Mouse (Mus musculus) myocyte (in vitro differentiated cells): ENCODE data around the gene Bst2. TPM values are rescaled to one million over a fixed set of nuclear protein-coding genes. Genes with fewer than 3 reads are reported as not detected.

ENCODE experiments used
- H3K27me3 ChIP-seq: one replicate; pipeline ENCODE4 v1.6.1; 2011; ENCODE audit not compliant: control insufficient read depth, insufficient read depth, insufficient read length
- H3K36me3 ChIP-seq: one replicate; pipeline ENCODE4 v1.6.1; 2011; ENCODE audit not compliant: control insufficient read depth, insufficient read depth
- H3K4me2 ChIP-seq: one replicate; pipeline ENCODE4 v1.6.1; 2011; ENCODE audit warnings: low read depth, control low read depth
- H3K4me3 ChIP-seq: one replicate; pipeline ENCODE4 v1.5.1; 2011; ENCODE audit warnings: mild to moderate bottlenecking, control low read depth, moderate library complexity
- H3K79me2 ChIP-seq: one replicate; pipeline ENCODE4 v1.6.1; 2011; ENCODE audit not compliant: control insufficient read depth, insufficient read depth
- H3ac ChIP-seq: one replicate; pipeline ENCODE4 v1.6.1; 2011; ENCODE audit not compliant: control insufficient read depth, insufficient read length
- CEBPB ChIP-seq: IDR thresholded peaks from 2 replicates; pipeline ENCODE4 v1.6.1; 2011; ENCODE audit warnings: mild to moderate bottlenecking, moderate library complexity; ENCODE audit not compliant: poor library complexity, insufficient read depth, severe bottlenecking
- E2F4 ChIP-seq: IDR thresholded peaks from one replicate; pipeline ENCODE4 v1.6.1; 2011; ENCODE audit warnings: mild to moderate bottlenecking, control low read depth, moderate library complexity; ENCODE audit not compliant: insufficient read depth
- MAX ChIP-seq: IDR thresholded peaks from one replicate; pipeline ENCODE4 v1.6.1; 2011; ENCODE audit warnings: low read depth, mild to moderate bottlenecking, control low read depth
- MYOD1 ChIP-seq, 3 experiments: IDR thresholded peaks; one replicate each; pipeline ENCODE4 v1.6.1; 2011; ENCODE audit warnings: control low read depth in 2 of 3, low read depth in 2 of 3, mild to moderate bottlenecking in 2 of 3, moderate library complexity in 1 of 3; ENCODE audit not compliant: insufficient read length in 2 of 3, control insufficient read depth in 1 of 3
- MYOG ChIP-seq, 3 experiments: IDR thresholded peaks; one replicate each; pipeline ENCODE4 v1.6.1; 2011; ENCODE audit warnings: control low read depth in 2 of 3, low read depth in 2 of 3, mild to moderate bottlenecking in 2 of 3; ENCODE audit not compliant: insufficient read length in 2 of 3, control insufficient read depth in 1 of 3, insufficient read depth in 1 of 3
- POLR2A ChIP-seq: IDR thresholded peaks from one replicate; pipeline ENCODE4 v1.6.1; 2011; ENCODE audit warnings: low read depth, mild to moderate bottlenecking, control low read depth, moderate library complexity; ENCODE audit not compliant: insufficient read length
- POLR2AphosphoS2 ChIP-seq: IDR thresholded peaks from one replicate; pipeline ENCODE4 v1.6.1; 2011; ENCODE audit warnings: low read depth, control low read depth; ENCODE audit not compliant: insufficient read length
- SRF ChIP-seq: IDR thresholded peaks from one replicate; pipeline ENCODE4 v1.6.1; 2011; ENCODE audit warnings: low read depth; ENCODE audit not compliant: control insufficient read depth, insufficient read length
- TCF12 ChIP-seq: IDR thresholded peaks from one replicate; pipeline ENCODE4 v1.6.1; 2011; ENCODE audit warnings: mild to moderate bottlenecking, control low read depth; ENCODE audit not compliant: poor library complexity, insufficient read depth, severe bottlenecking
- TCF3 ChIP-seq: IDR thresholded peaks from one replicate; pipeline ENCODE4 v1.6.1; 2011; ENCODE audit warnings: low read depth, control low read depth; ENCODE audit not compliant: insufficient read length
- USF1 ChIP-seq: IDR thresholded peaks from one replicate; pipeline ENCODE4 v1.6.1; 2011; ENCODE audit warnings: low read depth, mild to moderate bottlenecking, control low read depth, moderate library complexity
- polyA plus RNA-seq: library from polyadenylated mRNA; unstranded; fragments of >200 nt; fragmentation: generic; extraction: Trizol; gene quantifications from one replicate; pipeline ENCODE4 v1.2.1, GENCODE M21; 2012; ENCODE audit warnings: missing spikeins

Gene Bst2
- polyA plus RNA-seq, 1 experiment, result 33.9 TPM

DNA sequence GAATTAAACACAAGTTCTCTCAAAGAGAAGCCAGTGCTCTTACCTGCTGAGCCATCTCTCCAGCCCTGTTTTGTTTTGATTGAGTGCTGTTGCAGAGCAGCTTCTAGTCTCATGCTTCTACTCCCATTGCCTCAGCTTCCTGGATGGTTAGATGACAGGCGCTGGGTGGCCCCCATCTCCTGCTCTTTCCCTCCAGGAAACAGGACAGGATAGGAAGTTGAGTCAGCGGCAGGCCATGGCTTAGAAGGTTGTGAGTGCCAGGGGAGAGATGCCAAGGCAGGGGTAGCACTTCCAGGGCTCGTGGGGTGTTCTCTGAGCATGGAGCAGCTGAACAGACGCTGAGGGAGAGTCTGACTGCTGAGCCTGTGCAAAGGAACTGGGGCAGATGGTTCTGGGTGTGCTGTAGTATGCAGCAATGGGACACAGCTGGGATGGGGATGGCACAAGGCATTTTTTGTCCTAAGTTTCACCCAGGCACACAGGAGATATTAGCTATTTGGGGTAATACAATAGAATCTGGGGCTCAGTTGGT, 40.7 kb upstream of the Bst2 start:
- no peaks in the 10 kb centered on the region for H3K27me3 ChIP-seq
- no peak overlapping the region for H3K4me2 ChIP-seq
- H3K36me3 ChIP-seq, result no peaks in the 10 kb centered on the region
- no peak for TF ChIP-seq SRF
- no peak for TF ChIP-seq POLR2AphosphoS2
- no peak for TF ChIP-seq USF1
- TF ChIP-seq TCF12, result no peak
- TF ChIP-seq TCF3, result no peak
- no peak for TF ChIP-seq MYOG (IDR thresholded peaks at IDR 0.05; ENCODE audit: control insufficient read depth in 1 of 3, insufficient read depth in 1 of 3, insufficient read length in 2 of 3, low read depth in 2 of 3)
- TF ChIP-seq MAX, result no peak
- no peak for TF ChIP-seq CEBPB
- no peaks in the 10 kb centered on the region for H3K79me2 ChIP-seq
- H3K4me3 ChIP-seq, result no peak overlapping the region
- no peak overlapping the region for H3ac ChIP-seq

DNA sequence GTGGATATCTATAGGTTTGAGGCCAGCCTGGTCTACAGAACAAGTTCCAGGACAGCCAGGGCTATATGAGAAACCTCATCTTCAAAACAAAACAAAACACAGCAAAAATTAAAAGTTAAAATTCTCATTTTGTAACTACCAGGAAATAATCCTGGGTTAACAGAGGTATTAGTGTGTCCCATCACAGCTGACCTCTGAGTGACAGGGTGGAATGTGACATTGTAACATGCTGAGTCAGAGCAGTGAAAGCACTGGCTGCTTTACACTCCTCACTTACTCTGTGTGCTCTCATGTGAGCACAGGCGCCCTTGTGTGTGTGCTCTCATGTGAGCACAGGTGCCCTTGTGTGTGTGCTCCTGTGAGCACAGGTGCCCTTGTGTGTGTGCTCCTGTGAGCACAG, 37.8 kb upstream of the Bst2 start:
- TF ChIP-seq POLR2A (no peak), MYOD1 (IDR thresholded peaks at IDR 0.05; ENCODE audit: control insufficient read depth in 1 of 3, insufficient read length in 2 of 3, low read depth in 2 of 3) (peak in 1 of 3 experiments; percentile 48), E2F4 (no peak)

DNA sequence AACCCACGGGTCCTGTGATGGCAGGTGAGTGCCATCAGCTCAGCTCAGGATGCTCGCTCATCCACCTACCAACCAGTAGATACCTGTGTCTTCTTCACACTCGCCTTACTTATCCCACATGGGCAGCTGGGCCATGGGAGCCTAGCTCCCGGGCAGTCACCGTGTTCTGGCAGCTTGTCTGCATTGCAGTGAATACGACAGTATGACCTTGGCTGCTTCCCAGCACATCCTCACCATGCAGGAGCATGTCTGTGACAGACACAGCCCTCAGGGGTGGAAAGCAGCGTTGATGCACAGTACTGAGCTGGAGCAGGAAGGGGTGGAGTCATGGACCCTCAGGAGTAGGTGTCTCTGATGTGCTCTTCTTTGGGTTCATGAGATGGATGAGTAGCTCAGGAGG, 37.2 kb upstream of the Bst2 start:
- no peak overlapping the region for H3ac ChIP-seq
- H3K27me3 ChIP-seq, result no peaks in the 10 kb centered on the region
- H3K4me2 ChIP-seq, result no peak overlapping the region
- no peaks in the 10 kb centered on the region for H3K79me2 ChIP-seq
- no peak overlapping the region for H3K4me3 ChIP-seq
- H3K36me3 ChIP-seq, result no peaks in the 10 kb centered on the region
- TF ChIP-seq CEBPB (no peak), SRF (no peak), USF1 (no peak), MAX (no peak), POLR2A (no peak), TCF3 (no peak), MYOG (IDR thresholded peaks at IDR 0.05; ENCODE audit: control insufficient read depth in 1 of 3, insufficient read depth in 1 of 3, insufficient read length in 2 of 3, low read depth in 2 of 3) (no peak), POLR2AphosphoS2 (no peak)

More for the DNA sequence above, 37.8 kb upstream of the Bst2 start:
- Histone ChIP-seq H3K79me2 (no peaks in the 10 kb centered on the region), H3K4me3 (no peak overlapping the region), H3K4me2 (no peak overlapping the region), H3K36me3 (no peaks in the 10 kb centered on the region), H3ac (no peak overlapping the region), H3K27me3 (no peaks in the 10 kb centered on the region)

DNA sequence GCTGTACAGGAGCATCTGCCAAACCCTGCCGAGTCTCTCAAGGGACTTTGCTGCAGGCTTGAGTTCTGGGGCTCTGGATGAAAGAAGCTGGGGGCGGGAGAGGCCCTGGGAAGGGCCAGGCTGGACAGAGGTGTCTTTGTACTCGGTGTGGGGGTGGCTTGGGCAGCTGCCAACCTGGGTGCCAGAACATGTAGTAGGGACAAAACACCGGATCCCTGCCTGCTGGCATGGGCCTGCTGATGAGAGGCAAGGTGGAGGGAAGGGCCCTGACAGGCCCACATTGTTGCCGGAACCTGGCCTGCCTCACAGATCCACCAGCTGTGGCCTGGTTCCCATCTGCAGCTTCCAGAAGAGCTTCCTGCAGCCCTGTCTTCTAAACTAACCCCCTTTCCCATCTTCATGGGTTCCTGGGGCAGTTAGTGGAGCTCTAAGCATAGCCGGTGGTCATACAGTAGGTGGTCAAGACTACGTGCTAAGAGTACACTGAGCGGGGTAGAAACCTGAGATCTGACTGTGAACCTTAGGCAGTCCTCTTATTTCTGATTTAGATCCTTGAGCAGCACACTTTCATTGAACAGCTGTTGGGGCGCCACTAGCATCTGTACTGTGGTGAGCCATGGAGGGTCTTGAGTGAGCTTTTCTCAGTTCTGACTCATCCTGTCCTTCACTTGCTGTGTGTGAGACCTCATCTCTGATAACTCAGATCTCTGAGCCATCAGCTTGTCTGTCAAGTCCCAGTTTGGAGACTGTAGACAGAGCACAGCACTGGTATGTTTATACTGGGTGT, 35.8 kb upstream of the Bst2 start:
- Histone ChIP-seq H3K4me2 (peak overlapping the region; percentile 50), H3ac (no peak overlapping the region), H3K4me3 (no peak overlapping the region), H3K27me3 (no peaks in the 10 kb centered on the region), H3K79me2 (no peaks in the 10 kb centered on the region), H3K36me3 (no peaks in the 10 kb centered on the region)
- TF ChIP-seq CEBPB, result no peak
- TF ChIP-seq MYOD1 (IDR thresholded peaks at IDR 0.05; ENCODE audit: control insufficient read depth in 1 of 3, insufficient read length in 2 of 3, low read depth in 2 of 3), result peak in 2 of 3 experiments; percentile 40 to 61
- no peak for TF ChIP-seq SRF
- no peak for TF ChIP-seq TCF3
- no peak for TF ChIP-seq POLR2AphosphoS2
- peak in 1 of 3 experiments; percentile 18 for TF ChIP-seq MYOG (IDR thresholded peaks at IDR 0.05; ENCODE audit: control insufficient read depth in 1 of 3, insufficient read depth in 1 of 3, insufficient read length in 2 of 3, low read depth in 2 of 3)

DNA sequence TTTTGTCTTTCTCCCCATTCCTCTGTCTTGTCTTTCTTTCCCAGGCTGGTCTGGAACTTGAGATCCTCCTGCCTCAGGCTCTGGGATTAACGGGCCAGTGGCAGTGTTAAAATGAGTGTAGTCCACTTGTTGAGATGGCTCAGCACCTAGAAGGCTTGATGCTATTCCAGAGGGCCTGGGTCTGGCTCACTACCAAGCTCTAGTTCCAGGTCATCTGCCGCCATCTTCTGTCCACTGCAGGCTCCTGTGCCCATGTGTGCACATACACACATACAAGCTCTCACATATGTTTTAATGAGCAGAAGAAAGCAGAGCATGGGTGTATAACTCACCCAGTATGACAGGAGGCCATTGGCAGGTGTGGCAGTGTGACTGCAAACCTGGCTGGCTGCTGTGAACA, 34.8 kb upstream of the Bst2 start:
- no peak overlapping the region for H3K4me2 ChIP-seq
- no peaks in the 10 kb centered on the region for H3K27me3 ChIP-seq
- no peak overlapping the region for H3K4me3 ChIP-seq
- TF ChIP-seq MYOD1 (IDR thresholded peaks at IDR 0.05; ENCODE audit: control insufficient read depth in 1 of 3, insufficient read length in 2 of 3, low read depth in 2 of 3) (no peak), SRF (no peak), POLR2AphosphoS2 (no peak), MYOG (IDR thresholded peaks at IDR 0.05; ENCODE audit: control insufficient read depth in 1 of 3, insufficient read depth in 1 of 3, insufficient read length in 2 of 3, low read depth in 2 of 3) (no peak), USF1 (no peak), TCF12 (no peak), E2F4 (no peak)
- no peaks in the 10 kb centered on the region for H3K36me3 ChIP-seq
- H3ac ChIP-seq, result no peak overlapping the region
- H3K79me2 ChIP-seq, result no peaks in the 10 kb centered on the region
